Mouse (Mus musculus) gastrocnemius, postnatal 10 days (tissue): Measurements from ENCODE around the gene Trib2. TPM values are rescaled to one million over a fixed set of nuclear protein-coding genes. Genes with fewer than 3 reads are reported as not detected.

Experiments used
- DNase-seq: peaks from one replicate; pipeline ENCODE4 v3.0.0; 2021; ENCODE audit warnings: mixed read lengths
- microRNA-seq, 2 experiments: library from miRNA; unstranded; fragments of <30 nt; microRNA quantifications; one replicate each; pipeline ENCODE4 v1.2.0; 2021
- total RNA-seq, 2 experiments: library from RNA; stranded (reverse); gene quantifications; 2 replicates each; pipeline ENCODE4 v1.2.3; 2021

The Trib2 gene
- total RNA-seq, 2 experiments from 2014 or later, result 23.5 to 32.1 TPM

GRCm38 (mm10) chr12:15765238-15765637 lies 51.5 kb downstream of the Trib2 start:
- no peak for DNase-seq

DNA sequence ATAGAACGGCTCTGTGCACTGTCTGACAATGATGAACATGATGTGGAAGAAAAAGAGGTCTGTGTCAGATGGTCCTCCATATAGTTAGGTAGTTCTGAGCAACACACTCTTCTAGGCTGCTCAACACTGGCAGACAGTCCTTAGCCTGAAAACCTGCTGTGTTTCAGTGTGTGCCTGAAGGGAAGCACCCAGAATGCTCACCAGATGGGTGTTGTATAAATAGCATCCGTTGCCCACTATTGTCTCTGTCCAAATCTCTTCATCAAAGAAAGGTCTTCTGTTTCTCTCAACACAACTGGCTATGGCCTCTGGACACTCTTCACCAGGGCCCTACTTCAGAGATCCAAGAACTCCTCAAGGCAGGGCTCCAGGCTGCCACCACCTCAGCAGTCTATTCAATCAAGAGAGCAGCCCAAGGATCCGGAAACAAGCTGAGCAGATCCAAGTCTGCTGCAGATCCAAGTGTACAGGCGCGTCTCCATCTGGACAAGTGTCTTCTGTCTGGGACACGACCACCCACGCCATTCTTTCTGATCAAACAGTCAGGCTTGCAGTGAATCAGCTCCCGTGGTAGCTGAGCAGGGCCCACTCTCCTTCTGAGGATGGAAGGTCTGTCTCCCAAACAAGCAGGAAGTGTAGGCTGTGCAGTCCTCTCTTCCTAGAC lies 55.1 kb downstream of the Trib2 start:
- no peak for DNase-seq

- DNase-seq, result no peak
These were observed 56.0 kb downstream of the Trib2 start for GRCm38 (mm10) chr12:15760684-15761083.

- DNase-seq, result peak; percentile 10
These were observed 57.9 kb downstream of the Trib2 start for GRCm38 (mm10) chr12:15758866-15759265.

DNA sequence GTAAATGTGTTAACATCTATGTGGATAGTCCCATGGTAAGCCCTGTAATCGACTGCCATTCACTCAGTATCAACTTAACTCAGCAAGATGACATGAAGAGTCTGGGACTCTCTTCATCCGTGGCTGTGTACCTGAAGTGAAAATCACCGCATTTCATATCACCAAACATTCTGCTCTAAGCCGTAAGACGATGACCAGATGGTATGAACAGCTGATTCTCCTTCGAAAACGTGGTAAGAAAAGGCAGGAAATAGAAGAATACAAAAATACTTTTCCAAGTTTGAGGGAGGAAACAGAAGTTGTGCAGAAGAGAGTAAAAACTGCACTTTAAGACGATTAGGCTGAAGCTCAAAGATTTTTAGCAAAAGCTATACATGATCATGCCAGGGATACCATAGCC lies 59.4 kb downstream of the Trib2 start:
- DNase-seq, result no peak

- DNase-seq, result no peak
These were observed 61.6 kb downstream of the Trib2 start for GRCm38 (mm10) chr12:15755030-15755690.

DNA sequence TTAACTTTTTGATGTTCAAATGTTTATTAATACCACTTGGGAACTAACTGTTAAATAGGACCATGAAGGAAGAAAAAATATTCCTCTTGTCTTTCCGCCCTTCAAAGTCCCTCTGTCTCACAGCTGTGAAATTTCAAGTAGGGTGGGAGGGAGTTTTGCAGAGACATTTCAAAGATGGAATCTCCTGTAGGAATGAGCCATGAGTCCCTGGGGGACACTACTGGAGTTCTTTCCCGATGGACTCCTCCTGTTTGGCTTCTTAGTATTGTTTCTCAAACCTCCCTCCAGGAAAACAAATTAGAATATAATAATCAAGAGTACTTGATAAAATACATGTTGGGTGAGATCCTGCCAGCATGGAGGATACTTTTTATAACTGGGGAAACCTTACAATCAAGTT lies 62.1 kb downstream of the Trib2 start:
- no peak for DNase-seq

DNA sequence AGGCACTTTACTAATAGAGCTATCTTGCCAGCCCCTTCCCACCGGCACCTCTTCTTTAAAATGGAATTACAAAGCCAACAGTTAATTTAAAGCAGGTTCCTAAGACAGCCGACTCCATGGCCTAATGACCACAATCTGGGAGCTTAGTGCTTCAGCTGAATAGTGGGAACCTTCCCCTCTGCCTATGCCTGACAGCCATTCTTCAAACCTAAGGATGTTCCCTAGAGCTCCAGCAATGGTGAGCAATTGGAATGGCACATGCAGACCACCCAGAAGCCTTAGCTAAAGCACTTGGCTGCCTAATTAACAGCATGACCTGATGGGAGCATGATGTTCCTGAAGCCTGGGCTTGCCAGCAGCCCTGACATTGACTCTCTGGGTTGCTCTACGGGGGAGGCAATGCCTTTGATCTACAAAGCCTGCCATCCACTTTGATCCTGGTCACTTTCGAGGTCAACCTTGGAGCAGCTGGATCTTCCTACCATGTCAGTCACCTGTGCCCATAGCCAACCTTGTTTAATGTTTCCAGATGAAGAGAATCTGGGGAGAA lies 67.0 kb downstream of the Trib2 start:
- no peak for DNase-seq

DNA sequence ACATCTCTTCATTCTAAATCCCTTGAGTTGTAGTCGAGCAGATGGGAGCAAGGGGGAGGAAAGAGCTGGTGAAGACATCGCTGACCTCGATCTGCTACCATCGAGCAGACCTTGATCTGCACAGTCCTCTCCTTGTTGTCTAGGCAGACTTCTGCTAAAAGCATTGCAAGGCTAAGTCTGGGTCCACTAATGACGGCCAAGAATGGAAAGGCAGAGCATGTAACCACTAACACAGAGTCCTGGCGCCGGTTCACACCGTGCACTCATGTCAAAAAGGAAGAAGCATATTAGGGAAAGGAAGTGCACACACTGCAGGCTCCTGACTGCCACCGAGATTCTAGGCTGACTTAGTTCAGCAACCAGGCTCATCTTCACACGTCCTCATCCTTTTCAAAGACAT lies 71.0 kb downstream of the Trib2 start:
- peak; percentile 34 for DNase-seq

Small RNA genes within 50 kb of the gene (microRNA-seq; reads per million reads assigned to microRNA genes)
- gene Mir6387, result 0 reads per million in 2 experiments
